Mouse (Mus musculus) mature B cell (primary cell): ENCODE data around the gene Epm2a.
"Not testable (repeated sequence)": the region's sequence is repeated elsewhere in the genome, so short reads cannot be mapped to it uniquely, and the experiment has no call there.

ENCODE experiments used
- in situ Hi-C: fragments of 300-500 bp; cut with MboI; formaldehyde crosslinking; loops from 2 replicates; pipeline ENCODE4 v1.14.3; 2019

Epm2a gene

GRCm38 (mm10) chr10:11343205-11344141 is at the start of gene Epm2a:
TSS of gene Epm2a (plus strand) at chr10:11343404.
- in situ Hi-C loops = no loop called here

- in situ Hi-C loops = no loop called here
Observed at GRCm38 (mm10) chr10:11298418-11298817, 44.8 kb upstream of the Epm2a start.

GRCm38 (mm10) chr10:11305365-11306053 is 37.7 kb upstream of the Epm2a start:
- in situ Hi-C loops = no loop called here

- in situ Hi-C loops = no loop called here
Observed at GRCm38 (mm10) chr10:11306054-11306367, 37.2 kb upstream of the Epm2a start.

DNA sequence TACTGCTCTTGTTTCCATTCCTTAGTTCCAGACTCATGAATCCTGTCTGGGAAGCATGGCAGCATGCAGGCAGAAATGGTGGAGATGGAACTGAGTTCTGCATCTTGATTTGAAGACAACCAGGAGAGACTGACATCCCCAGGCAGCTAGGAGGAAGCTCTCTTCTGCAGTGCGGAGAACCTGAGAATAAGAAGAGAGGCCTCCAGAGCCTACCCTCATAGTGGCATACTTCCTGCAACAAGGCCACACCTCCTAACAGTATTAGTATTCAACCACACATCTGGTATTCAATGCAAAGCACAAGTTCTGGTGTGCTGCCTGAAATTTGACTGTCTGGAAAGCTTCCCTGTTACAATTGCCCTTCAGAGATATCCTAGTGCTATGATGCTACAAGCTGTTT is 33.3 kb upstream of the Epm2a start:
- in situ Hi-C loops = no loop called here

DNA sequence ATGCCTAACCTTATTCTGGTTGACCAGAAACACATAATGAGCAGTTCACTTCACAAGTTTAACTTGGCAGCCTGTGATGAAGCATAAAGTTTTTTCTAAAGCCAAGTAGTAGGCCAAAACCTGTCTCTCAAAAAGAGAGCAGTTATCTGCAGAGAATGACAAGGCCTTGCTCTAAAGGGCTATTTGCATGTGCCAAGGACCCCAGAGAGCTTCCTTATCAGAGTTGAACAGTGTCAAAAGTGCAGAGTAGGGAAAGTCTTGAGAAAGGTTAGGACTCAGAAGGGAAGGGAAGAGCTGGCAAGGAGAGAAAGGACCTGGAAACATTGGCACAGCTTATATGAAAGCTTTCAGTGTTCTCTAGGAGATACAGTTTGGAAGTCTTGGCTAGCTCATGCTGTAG is 32.7 kb upstream of the Epm2a start:
- in situ Hi-C loops = no loop called here

- in situ Hi-C loops = not testable (repeated sequence)
Observed at GRCm38 (mm10) chr10:11317856-11318454, 25.2 kb upstream of the Epm2a start.

GRCm38 (mm10) chr10:11319446-11319970 is 23.7 kb upstream of the Epm2a start:
- in situ Hi-C loops = no loop called here

- in situ Hi-C loops = no loop called here
Observed at GRCm38 (mm10) chr10:11322316-11322715, 20.9 kb upstream of the Epm2a start.

DNA sequence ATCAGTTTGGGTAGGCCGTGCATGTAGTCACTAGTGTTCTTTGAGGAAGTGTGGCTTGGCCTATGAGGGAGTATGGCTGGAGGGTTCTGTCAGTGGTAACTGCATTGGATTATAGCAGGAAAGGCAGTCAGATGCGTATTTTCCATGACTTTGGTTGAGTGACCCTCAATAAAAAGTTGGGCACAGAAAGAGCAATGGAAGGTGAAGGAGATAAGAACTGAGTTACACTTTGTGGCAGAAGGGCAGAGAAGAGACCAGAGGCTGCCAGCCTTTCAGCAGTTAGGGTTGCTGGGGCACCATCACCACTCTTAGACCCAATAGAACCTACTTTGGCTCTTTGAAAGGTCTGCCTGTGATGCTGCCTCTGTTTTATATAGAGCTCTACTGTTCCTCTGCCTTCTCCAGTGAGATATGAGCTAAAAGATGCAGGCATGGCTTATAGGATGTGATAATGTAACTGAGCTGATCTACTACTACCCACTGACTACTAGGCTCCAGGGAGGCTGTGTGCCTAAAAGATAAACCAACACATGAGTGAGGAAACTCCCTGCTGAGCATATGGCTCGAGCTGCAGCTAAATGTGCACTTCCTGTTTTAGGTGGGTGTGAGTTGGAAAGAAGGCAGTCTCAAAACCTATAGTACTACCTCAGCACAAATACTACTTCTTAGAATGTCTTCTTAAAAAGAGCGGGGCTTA is 19.9 kb upstream of the Epm2a start:
- in situ Hi-C loops = no loop called here

DNA sequence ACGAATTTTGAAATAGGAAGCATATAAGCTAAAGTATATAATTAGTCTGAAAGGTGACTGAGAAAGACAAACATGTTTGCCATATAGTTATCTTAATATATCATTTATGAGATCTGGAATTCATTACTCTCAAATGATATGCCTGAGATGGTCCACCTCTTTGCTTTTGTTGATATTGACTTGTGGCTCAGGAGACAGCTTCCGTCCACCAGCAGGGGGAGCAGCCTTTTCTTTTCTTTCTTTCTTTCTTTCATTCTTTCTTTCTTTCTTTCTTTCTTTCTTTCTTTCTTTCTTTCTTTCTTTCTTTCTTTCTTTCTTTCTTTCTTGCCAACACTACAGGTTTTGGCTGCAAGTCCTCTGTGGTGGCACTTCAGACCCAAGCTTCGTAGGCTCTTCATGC is 16.7 kb upstream of the Epm2a start:
- in situ Hi-C loops = no loop called here

DNA sequence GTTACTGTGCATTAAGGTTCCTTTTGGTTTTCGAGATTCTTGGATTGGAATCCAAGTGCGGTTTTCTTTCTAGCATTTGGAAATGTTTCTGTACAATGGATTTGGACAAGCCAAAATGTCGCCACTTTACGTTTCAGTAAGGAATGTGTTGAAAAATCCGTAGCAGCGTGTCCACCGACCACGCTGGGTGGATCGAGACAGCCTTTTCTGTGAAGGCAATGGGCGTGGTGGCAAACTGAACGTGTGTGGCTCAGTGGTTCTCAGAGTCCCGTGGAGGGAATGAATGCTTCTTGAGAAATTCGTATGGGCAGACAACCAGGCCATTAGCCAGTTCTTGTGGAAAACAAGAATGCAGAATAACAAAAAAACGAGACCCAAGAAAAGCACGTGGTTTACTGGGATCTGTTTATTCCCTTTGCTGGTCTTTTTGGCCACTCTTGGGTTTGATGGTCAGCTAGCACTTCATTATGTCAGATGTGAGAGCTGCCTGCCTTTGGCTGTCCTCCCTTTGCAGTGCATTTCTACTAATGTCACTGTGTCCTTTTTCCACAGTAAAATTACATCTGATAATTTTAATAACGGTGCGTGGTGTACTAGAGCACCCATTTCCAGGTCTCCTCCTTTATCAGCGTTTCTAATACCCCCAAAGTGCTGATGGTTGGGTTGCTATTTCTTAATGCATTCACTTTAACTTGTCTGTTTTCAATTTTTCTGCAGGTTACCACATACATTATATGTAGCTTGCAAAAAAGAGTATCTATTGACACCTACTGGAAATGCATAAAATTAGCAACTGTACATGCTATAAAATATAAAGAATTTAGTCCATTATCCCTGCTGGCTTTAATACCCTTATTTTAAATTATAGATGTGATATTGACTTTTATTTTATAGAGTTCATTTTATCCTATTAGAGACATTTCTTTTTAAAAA is 1.6 kb downstream of the Epm2a start:
- in situ Hi-C loops = no loop called here

- in situ Hi-C loops = loop anchor here (25.0 kb wide), 1 partner anchor 1262 kb away; no protein-coding TSS in a partner anchor
Observed at GRCm38 (mm10) chr10:11350243-11350974, 7.2 kb downstream of the Epm2a start.

- in situ Hi-C loops = loop anchor here (25.0 kb wide), 1 partner anchor 1258 kb away; no protein-coding TSS in a partner anchor
Observed at GRCm38 (mm10) chr10:11354609-11355008, 11.4 kb downstream of the Epm2a start.

DNA sequence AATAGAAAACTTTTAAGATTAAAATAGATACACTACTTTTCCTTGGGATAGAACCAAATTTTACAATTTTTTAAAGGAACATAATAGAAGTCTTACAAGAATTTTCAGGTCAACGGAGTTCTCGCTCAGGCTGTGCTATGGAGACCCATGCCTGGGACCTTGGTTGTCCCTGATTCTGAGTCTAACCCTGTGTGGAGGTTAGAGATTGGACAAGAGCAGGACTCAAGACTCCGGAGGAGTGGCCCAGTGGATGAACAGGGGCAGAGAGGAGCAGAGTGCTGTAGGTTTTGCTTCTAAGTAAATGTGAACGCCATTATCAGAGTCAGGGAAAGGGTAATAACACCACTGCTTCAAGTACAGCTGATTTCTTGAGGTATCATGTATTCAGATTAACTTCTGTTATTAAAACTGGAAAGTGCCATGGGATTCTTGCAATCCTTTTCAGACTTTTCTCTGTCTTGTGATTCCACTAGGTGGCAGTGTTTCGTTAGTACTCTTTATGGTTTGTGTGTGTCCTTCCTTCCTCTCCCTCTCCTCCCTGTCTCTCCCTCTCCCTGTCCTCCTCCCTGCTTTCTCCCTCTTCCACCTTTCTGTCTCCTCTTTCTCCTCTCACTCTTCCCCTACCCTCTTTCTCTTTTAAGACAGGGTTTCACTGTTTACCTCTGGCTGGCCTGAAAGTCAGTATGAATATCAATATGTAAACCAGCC is 18.9 kb downstream of the Epm2a start:
- in situ Hi-C loops = loop anchor here (25.0 kb wide), 1 partner anchor 1250 kb away; no protein-coding TSS in a partner anchor

DNA sequence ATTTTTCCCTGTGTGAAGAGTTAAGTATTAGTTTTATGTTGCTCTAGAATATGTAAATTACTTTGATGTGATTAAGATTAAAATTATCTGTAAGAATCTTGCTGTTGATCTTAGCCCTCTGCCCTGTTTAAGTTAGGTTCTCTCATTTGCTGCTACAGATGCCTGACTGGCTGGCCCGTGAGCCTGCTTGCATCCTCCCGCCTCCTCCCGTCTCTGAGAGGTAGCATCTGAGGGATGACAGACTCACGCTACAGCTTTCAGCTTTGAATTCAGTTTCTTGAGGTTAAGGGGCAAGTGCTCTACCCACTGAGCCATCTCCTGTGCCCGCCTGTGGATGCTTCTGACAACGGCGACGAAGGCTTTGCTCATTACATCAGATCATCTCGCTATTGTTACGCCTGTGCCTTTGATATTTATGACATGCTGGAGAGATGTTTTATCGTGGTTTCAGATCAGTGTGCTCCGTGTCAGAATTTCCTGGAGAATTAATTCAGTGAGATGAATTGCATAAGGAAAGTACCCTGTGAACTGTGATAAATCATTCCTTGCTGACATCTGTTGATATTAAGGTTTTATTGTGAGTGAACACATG is 19.8 kb downstream of the Epm2a start:
- in situ Hi-C loops = loop anchor here (25.0 kb wide), 1 partner anchor 1249 kb away; no protein-coding TSS in a partner anchor

DNA sequence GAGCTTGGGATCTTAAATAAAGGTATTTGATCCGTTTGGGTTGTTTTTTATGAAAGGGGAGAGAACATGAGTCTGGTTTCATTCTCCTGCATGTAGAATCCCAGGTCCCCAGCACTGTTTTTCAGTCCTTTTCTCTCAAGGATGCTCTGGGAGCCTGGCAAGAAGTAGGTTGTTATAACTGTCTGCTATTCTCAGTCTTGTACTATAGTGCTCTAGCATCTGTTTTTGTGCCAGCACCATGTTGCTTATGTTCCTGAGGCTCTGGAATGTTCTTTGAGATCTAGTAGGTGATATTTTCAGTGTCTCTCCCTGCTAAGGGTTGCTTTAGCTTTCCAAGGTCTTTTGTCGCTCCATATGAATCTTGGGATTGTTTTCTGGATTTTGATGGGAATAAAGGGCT is 38.1 kb downstream of the Epm2a start:
- in situ Hi-C loops = no loop called here

GRCm38 (mm10) chr10:11410926-11411325 is 67.7 kb downstream of the Epm2a start:
- in situ Hi-C loops = no loop called here

DNA sequence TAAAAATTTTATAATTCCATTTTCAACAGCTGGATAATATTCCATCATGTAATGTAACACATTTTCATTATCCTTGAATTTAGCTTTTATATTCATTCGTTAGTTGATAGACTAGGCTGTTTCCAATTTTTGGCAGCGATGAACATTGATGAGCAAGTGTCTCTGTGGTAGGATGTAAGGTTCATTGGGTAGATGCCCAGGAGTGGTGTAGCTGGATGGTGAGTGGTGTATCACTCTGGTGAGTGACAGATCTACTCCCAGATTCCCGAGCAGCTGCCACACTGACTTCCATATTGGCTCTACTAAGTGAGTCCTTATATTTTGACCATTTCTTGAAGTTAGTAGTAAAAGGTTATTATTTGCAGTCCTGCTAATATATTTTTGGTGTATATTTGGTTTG is 76.9 kb downstream of the Epm2a start:
- in situ Hi-C loops = no loop called here
